Mouse (Mus musculus) cerebellum, adult 9-11 months (tissue): Measurements from ENCODE around the gene Rassf5.
A peak's percentile ranks its signal among the peaks of the same experiment; 100 is the strongest.
"Not testable (repeated sequence)": the region's sequence is repeated elsewhere in the genome, so short reads cannot be mapped to it uniquely, and the experiment has no call there.

Source experiments
- DNase-seq: peaks from one replicate; pipeline ENCODE4 v3.0.0; 2022

Rassf5 gene

DNA sequence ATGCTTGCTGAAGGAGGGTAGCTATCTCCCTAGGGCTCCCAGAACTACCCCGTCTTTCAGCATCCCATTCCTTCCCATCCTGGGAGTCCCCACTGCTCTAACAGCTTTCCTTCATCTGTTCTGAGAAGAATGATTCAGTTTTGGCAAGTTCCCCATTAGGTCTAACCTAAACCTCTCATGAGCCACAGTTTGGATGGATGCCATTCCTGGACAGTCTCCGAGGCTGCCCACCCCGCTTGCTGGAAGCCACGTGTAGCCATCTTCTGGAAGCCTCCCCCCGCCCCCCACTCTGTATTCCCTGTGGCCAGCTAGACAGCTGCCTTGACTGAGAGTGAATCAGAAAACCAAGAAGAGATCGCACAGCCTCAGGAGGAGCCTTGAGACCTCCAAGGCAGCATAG lies 12.2 kb upstream of the Rassf5 start:
- DNase-seq = no peak

DNA sequence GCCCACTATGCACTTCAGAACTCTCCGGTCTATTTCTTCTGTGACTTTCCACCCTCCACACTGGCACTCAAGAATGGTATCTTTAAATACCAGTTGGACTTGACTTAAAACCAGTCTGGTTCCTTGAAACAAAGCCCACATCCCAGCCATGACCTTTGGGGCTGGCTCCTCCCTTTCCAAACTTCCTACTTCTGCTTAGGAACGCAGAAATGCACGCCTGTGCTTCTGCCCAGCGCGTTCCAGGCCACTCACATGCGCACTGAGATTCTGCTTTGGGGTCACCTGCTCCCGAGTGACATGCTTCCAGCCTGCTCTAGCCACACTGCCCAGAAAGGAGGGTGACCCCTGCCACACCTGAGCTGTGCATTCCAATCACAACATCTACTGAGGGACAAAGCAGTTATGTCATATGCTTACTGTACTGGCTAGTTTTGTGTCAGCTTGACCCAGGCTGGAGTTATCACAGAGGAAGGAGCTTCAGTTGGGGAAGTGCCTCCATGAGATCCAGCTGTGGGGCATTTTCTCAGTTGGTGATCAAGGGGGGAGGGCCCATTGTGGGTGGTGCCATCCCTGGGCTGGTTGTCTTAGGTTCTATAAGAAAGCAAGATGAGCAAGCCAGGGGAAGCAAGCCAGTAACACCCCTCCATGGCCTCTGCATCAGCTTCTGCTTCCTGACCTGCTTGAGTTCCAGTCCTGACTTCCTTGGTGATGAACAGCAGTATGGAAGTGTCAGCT lies 7.6 kb upstream of the Rassf5 start:
- not testable (repeated sequence) for DNase-seq

DNA sequence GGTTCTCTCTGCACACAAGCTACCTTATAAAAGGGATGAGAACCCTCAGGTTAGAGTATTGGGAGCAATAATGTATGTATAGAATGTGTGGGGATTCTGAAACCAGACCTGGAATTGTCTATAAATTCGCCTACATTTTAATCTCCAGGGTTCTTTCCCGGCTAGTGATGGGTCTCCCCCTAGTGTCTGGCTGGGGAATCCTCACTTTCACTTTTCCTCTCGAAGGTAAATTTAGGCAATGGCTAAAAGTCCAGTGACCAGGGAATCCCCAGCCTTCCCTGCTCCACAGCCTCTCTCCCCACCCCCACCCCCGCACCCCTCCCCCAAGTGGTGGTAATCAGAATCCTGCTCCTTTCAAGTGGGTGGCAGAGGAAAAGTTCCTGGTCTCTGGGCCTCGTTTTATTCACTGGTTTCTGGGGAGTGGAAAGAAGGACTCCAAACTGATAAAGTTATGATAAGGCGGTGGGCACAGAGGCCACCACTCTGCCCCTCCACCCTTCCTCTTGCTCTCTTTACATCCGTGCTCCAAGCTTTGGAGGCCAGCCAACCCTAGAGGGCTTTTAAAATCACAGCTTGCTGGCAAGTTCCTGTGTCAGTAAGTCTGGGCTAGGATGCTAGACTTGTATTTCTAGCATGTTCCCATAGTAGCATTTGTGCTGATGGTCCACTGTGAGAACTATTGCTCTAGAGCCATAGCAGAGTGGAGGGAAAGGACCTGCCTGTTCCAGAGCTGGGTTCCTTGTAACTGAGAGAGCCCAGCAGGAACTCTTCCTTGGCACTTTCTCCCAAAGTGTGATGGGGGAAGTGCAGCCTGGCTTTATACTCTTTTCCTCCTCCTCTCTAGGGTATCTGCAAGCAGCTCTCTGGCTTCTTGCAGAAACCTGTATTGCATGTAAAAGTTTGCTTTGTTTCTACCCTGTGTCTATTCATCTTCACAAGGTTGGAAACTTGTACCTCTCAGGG lies 1.7 kb upstream of the Rassf5 start:
- peak; percentile 62 for DNase-seq

DNA sequence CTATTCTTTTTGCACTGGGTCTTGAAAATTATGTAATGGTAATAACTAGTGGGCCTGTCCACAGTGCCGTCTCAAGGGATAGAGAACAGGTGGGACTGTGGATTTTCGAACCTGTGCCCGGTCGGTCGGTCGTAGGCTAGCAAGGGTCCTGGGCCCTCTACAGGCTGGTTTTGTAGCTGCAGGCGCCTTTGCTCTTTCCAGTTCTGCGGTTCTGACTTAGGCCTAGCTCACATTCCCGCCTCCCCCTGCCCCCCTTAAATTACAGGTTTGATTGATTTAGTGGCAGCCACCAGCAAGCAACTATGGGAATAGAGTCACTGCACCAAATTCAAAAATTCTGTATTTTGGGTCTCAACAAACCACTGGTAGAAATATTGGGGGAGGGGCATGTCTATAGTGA lies 868 bp upstream of the Rassf5 start:
- peak; percentile 73 for DNase-seq

DNA sequence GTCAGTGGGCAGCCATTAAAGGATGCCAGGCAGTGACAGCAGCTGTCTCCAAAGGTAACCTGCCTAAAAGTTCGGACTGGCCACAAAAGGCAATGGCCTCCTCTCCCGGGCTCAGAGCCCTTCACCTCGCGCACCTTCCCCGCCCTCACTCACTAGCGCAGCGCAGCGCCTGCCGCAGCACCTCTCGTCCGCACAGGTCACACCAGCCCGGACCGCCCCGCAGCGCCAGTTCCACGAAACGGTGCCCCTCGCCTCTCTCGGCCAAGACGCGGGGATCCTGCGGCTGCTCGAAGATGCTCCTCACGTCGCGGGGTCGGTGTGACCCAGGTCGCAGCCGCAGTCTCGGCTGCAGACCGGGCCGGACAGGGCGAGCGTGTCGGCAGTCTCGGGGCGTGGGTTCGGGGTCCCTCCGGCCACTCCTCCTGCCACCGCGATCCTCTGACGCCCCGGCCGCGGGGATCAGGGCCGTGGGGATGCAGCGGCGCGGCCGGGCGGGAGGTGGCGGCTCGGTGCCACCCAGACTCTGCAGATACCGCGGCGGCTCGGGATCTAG lies 446 bp downstream of the Rassf5 start:
- DNase-seq = peak; percentile 70

DNA sequence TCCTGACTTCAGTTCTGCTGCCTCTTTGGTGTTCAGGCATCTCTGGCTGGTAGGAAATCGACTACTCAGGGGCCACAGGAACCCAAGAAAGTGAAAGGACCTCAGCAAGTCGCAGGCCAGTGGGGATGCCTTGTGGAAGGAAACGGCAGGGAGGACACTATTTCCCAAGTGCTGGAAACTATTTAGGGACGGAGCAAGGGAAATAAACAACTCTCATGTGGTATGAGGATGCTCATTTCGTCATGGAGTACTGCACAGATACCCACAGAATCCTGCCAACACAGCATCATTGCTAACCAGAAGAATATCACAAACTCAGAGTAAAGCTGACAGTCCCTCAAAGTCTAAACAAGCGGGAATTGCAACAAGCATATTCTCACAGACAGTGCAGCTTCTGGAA lies 2.1 kb downstream of the Rassf5 start:
- no peak for DNase-seq

DNA sequence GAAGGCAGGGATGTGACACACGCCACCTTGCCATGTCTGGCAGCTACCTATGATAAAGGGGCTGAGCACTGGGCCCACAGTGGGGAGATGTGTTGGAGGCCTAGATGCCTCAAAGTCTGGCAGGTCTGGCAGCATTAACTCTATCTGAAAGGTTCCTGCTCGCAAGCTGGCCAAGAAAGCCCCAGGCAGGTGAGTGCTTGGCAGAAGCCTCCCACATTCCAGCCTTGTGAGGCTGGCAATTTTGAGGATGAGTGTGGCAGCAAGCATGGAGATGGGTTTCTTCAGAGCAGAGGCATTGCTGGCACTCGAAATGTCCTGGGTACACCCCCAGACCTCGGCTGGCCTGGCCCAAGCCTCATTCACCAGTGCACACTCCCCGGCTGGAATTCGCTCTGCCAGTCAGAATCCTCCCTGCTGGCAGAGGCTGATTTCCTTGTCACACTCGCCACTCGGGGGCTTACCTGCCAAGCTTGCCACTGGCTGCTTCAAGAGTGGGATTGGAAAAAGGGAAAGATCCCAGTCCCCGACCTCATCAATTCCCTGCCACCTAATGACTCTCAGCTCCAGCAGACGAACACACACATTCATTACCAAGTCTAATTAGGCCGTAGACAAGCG lies 5.4 kb downstream of the Rassf5 start:
- peak; percentile 65 for DNase-seq

DNA sequence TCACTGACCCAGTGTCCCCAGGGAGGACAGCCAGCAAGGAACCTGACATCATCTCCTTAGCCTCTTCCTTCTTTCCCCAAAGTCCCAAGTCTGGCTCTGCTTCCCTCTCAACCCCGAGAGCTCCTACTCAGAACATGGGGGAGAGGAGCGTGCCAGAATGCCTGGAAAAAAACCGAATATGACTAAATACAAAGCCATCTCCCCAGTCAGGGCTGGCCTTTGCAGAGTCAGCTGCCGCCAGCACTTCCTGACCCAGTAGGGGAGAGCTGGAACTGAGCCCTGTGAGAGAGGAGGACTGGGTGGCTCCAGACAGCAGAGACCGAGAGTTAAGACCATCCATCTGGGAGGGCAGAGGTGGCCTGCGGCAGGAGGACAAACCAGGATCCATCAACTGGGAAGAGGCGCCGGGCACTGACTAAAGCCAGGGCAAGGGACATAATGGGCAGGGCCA lies 6.1 kb downstream of the Rassf5 start:
- peak; percentile 81 for DNase-seq

DNA sequence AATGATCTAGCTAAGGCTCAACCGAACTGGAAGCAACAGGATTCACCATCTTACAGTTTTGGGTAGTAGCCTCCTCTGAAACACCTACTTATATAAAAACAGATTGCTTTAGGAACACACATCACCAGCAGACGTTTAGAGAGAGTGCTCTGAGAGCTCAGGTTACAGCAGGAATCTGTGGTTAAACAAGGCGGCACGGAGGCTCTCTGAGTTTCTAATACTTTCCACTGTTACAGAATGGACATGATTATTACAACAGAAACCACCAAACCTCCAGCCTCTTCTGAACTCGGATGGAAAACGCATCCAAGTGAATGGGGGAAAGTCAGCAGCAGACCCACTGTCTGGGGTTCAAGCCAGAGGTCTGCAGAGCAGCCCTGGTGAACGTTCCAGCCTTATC lies 9.0 kb downstream of the Rassf5 start:
- no peak for DNase-seq

DNA sequence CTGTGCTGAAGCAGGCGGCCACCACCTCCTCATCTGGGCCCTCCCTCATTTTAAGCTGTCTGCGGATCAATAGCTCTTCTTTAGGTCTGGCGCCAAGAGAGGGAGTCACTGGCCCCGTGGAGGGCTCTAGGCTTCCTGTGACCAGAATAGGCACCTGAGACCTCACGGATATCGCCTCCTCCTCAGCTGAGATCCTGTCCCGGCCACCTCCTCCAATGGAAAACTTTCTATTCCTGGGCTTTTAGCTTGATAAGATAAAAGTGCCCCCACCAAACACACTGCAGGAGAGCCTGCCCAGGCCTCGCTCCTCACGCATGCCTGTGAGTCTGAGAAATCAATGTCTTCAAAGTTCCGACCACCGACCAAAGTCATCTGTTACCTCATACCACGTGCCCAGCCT lies 11.5 kb downstream of the Rassf5 start:
- DNase-seq = no peak

DNA sequence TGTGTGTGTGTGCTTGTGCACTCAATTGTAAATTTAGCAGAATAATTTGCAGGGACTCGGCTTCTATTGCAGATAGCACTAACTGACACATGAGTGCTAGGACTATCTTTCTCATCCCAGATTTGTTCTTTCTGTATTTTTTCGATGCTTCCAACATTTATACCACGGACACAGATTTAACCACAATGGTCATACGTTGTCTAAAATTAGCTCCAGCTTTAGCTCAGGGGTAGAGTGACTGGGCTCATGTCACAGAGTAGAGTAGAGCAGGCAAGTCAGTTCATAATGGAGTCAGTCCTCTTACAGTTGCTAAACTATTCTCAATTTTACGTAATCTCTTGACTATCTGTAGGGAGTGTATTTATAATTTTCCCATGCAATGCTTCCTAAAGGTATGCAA lies 16.4 kb downstream of the Rassf5 start:
- DNase-seq = no peak

DNA sequence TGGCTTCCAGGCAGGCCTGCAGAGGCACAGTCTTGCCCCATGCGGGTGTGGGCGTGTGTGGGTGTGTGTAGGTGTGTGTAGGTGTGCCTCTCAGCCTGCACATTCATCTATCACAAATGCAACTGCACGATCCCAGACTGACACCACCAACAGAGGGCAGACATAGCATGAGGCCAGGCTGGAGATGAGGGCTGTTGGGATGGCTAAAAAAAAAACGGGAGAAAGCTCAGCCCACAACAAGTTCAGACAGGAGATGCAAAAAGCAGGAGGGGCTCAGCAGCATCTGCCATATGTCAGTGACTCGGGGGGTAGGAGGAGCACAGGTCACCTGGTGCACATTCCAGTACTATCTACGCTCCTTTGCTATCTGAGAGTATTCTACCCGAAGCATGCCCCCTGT lies 16.8 kb downstream of the Rassf5 start:
- no peak for DNase-seq

DNA sequence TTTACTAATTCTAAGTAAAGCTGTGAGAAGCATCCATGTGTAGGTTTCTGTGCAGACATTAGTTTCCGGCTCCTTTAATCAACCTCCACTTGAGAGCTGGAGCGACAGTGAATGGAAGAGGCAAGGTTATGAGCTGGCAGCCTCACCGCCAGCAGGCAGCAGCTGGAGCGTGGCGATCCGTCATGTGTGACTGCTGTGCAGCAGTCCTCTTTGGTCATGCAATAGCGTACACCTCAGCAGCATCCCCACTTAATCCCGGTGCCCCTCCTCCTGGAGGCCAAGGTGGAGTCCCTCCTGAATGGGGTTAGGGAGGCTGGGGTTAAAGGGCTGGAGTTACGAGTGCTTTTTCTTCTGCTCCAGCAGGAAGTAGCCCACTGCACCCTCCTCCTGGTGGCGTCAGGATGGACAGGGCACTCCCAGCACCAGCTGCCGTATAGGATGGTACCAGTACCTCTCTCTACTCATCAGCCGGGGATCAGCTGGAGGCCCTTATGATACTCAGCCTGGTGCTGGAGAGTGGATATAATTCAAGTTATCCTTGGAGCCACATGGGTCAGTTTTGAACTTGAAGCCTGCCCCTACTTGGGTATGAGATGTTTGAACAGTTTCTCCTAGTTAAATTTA lies 20.1 kb downstream of the Rassf5 start:
- no peak for DNase-seq

DNA sequence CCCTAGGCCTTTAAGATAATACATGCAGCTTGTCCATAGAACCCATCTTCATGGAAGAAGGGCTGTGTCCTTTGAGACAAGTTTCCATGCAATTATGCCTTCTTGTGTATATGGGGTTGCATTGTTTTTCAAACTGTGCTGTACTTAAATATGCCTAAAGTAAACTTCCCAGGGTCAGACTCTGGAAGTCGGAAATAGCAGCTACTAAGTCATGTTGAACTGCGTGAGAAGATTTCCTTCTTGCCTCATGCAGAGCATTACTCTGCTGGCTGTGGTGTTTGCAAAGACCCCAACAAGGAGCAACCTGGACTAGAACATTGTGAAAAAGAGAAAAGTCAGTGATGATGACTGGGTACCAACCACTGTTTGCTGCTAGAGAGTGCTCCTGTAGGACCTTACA lies 21.7 kb downstream of the Rassf5 start:
- DNase-seq = no peak

DNA sequence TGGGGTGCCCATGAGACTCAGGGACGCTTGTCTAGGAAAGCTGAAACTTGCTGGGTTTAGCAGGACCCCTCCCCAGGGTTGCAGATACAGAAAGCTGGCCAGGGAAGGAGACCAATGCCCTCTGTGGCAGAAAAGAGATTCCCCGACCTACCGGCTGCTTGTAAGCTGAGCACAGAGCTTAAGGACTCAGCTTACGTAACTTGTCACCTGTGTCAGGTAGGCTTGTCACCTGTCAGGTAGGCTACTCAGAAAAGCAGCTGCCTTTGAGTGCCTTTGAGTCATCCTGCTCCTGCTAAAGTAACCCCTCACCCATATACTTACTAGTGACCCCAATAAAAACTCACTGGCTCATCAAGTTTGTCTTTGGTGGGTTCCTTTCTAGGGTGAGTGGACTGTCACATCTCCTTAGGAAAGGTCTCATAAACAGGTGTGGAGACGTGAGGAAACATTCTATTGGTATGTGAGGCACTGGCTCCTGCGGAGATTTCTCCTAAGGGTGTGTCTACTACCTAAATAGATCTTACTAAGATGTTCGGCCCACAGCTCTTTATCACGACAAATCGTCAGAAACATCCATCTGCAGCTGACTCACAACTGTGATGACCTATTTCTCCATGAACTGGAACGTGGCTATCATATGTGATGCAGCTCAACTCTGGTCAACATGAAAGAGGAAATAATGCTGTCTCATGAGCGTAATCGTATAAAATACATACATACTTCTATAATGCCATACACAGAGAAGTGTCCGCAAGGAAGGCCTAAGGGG lies 23.1 kb downstream of the Rassf5 start:
- DNase-seq = no peak

DNA sequence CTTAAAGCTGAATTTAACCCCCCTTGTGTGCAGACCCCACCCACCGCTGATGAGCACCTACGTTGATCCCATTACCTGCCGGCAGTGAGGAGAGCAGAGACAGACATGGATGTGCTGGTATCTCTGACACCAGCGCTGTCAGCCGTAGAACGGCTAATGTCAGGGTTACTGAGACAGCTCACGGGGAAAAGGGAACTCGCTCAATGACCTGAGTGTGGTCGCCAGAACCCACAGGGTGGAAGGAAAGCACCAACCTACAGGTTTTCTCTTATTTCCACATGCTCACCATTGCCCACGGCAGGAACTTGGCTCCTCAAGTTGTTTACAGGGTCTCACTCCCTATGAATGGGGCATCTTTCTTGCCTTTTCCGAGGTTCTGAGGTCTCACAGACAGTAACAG lies 26.1 kb downstream of the Rassf5 start:
- no peak for DNase-seq

DNA sequence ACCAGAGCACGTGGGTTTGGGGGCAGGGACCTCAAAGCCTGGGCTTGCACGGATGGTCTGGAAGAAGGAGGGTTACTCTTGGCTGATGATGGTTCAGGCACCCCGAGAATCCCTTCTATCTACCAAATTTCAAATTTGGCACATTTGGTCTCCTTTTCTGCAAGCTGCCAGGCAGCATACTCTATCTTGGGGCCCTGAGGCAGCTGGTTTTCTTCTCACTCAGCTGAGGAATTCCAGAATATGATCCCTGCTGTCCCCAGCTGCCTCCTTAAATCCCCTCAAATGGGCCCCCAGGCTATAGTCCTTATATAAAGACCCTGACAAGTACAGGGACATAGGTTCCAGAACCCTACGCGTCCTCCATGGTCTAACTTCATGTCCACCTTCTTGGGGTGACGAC lies 31.7 kb downstream of the Rassf5 start:
- DNase-seq = no peak

DNA sequence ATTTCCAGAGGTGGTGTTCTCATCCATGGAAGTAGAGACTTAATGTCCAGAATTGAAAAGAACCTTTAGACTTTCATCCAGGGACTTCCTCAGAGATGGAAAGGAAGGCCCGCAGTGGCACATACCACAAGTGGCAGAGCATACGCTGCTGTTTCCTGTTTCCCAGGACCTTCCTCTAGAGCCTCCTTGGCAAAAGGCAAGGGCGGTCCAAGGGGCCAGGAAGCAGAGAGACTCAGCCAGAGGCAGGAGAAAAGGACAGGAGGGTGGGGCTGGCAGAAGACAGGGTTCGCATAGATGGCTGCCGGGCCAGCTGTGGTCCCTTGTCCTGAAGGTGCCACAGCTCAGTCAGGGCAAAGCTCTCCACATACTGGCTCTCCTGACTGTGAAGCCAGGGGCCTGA lies 32.1 kb downstream of the Rassf5 start:
- DNase-seq = no peak

DNA sequence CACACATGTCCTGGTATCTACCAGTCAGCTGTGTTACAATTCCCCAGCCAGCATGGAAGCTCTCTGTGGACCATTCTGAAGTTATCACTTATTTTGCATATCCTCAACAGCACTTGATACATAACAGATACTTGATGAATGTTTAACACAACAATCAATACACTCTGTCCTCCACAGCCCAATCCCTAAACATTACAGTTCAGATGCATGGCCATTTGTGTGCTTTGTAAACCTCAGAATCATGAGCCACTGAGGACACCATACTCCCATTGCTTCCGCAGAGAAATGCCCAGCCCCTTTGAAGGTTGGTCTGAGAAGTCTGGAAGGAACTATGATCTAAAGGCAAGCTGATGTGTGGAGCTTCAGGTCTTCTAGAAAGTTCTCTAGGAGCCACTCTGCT lies 33.4 kb downstream of the Rassf5 start:
- DNase-seq = no peak

DNA sequence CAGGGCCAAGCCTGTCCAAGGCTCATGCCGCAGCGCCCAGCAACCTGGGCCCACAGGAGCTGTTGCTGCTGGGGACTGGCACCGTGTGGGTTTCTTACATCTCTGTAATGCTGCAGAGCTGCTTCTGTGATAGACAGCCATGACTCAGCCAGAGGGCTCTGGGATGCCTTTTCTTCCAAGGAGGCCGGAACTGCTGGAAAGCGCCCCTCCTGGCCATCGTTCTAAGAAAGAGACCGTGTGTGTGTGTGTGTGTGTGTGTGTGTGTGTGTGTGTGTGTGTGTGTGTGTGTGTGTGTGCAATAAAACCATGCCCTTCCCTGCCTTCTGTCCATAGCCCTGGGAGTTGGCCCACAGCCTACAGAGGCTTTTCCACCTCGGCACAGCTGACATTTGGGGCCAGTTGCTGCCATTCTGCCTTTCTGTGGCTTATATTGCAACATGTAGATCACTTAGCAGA lies 35.1 kb downstream of the Rassf5 start:
- peak; percentile 57 for DNase-seq

DNA sequence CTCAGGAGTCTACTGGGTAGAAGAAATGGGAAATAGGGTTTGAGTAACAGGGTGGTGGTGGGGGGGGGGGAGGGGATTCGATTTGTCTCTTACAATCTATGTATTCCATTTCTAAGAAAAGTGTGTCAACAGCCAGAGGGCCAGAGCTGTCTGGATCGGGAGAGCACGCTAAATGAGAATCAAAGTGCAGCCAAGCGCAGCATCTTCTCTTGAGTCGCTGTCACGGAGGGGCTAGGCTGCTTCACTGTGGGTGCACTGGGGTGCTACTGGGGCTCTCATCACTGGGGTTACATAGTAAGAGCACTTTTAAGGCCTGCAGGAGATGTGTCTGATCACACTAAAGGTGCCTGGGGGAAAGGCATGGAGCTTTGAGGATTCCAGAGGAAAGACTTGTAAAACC lies 36.3 kb downstream of the Rassf5 start:
- no peak for DNase-seq

DNA sequence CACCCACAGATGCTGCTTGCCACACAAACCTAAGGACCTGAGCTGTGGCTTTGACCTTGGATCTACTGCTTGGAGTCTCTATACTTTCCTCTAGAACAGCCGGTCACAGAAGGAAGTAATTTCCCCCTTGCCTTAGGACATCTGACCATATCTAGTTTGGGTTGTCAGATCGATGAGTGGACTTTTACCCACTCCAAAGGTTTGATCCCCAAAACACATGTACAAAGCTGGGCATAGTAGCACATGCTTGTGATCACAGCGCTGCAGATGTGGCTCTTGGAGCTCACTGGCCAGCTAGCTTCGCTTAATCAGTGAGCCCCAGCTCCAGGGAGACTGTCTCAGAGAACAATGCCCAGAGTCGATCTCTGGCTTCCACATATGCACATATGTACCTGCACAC lies 37.0 kb downstream of the Rassf5 start:
- no peak for DNase-seq
